Mouse (Mus musculus) urinary bladder, postnatal 14 days (tissue): Measurements from ENCODE around the gene Ttc39b.
"Not testable (repeated sequence)": the region's sequence is repeated elsewhere in the genome, so short reads cannot be mapped to it uniquely, and the experiment has no call there.

ENCODE experiments used
- DNase-seq: peaks from one replicate; pipeline ENCODE4 v3.0.0; 2021; ENCODE audit warnings: low spot score

The Ttc39b gene

DNA sequence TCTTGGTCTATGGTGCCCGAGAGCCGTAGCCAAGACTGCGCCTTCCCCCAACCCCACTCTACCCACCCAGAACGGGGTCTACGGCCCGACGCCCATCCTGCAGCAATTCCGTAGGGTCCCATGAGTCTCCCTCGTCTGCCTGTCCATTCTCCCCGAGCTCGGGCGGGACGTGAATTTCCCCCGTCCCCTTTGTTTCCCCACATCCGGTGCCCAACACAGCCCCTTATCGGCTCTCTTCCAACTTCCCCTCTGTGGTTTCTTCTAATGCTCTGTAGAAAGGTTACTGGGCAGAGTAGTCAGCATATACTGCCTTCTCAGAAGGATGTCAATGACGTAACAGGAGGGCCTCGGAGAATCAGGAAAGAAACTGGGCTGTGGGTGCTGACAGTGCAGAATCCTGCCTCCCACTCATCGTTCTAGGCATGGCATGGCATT is 50.4 kb downstream of the Ttc39b start:
- DNase-seq: no peak

- no peak for DNase-seq
Measured at GRCm38 (mm10) chr4:83272917-83273615, 51.0 kb downstream of the Ttc39b start.

DNA sequence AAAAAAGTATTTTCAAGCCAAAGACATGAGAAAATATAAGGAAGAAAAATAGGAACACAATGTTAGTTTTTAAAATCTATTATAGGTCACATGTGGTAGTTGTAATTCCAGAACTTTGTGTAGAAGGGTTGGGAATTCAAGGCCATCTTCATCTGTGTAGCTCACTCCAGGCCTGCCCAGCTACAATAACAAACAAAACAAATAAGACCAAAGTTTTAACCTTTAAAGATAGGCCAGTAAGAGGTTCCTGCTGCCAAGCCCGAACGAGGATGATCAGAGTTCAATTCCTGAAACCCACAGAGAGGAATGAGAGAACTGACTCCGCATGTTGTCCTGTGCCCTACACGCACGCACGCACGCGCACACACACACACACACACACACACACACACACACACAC is 53.6 kb downstream of the Ttc39b start:
- DNase-seq: no peak

GRCm38 (mm10) chr4:83269614-83270013 is 54.4 kb downstream of the Ttc39b start:
- DNase-seq: no peak

DNA sequence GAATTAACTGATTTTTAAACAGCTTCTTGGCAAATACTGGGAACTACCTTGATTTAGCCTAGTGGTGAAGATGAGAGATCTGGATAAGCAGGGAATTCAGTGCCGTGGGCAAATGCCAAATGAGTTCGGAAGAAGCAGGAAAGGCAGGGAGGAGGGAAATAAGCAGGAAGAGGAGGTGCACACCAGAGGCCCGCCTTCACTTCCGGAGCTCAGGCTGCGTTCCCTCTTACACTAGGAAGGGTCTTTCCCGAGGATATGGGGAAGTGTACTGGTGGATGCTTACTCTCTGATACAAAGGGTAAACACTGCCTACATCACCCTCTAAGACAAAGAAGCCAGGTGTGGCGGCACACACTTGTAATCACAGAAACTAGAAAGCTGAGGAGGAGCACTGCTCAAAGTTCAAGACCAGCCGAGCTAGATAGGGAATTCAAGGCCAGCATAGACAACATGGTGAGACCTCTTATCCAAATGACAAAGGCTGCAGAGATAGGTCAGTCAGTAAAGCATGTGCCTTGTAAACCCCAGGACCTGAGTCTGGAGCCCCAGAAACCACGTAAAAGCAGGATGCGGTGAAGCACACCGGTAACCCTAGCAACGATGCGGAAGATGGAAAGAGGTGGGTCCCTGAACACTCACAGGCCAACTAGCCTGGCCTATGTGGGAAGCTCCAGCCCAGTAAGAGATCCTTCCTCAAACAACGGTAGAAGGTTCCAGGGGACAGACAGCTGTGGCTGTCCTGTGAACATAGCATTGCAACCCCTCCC is 57.9 kb downstream of the Ttc39b start:
- no peak for DNase-seq

DNA sequence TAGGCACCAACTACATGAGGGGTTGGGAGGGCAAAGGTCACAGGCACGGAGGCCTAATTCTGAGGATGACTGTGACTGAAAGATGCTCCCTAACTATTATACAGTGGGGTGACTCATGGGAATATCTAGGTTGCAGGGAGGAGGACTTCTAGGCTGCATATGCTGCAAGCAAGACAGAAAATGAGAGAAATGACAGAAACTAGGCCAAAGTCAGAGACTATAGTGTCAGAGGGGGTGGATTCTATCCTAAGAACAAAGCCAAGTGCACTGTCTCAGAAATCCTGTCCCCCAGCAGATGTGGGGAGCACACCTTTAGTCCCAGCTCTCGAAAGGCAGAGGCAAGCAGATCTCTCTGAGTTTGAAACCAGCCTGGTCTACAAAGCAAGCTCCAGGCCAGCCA is 59.2 kb downstream of the Ttc39b start:
- no peak for DNase-seq

DNA sequence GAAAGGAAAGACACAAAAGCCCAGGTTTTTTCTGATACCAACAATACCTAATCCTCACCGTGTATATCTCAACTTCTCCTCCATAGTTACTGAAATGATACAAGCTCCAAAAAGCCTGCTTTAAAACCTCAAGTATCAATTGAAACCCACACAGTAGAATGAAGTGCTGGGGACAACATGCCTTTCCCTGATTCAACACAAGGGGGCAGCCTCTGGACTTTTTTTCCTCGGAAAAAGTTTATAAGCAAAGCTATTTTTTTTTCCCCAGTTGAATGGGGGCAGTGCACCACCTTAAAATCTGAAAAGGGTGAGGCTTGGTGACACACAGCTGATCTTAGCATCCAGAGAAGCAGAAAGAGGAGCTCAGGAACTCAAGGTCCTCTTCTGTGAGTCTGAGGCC is 62.1 kb downstream of the Ttc39b start:
- DNase-seq: peak; percentile 40

DNA sequence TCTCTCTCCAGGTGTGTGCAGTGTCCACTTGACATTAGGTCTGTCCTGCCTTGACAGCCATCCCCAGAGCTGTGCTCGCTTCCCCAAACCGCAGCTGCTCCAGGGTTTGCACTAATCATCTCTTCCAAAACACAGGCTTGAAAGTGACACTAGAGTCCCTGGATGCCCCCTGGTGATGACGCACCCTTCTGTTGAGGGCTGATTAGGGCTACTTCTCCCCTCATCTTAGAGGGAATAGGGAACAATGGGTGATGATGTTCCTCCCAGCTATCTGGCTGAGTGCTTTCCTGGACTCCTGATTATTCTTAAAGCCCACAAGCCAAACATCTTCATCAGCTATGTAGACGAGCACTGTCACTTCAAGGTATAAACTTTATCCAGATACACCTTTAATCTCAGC is 64.4 kb downstream of the Ttc39b start:
- no peak for DNase-seq

DNA sequence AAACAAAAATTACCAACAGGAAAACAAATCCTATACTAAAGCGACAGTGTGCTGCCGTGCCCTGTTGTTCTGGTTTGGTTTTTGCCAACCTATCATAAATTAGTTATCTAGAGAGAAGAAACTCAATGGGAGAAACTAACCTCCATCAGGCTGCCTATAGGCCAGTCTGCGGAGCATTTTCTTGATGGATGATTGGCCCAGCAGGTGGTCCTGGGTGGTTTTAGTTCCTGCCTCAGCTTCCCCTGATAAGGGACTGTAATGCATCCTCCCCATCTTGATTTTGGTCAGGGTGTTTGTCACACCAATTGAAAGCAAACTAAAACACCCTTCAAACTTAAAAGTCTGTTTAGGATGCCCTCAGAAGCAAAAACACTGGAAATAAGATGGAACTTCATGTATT is 65.8 kb downstream of the Ttc39b start:
- DNase-seq: no peak

DNA sequence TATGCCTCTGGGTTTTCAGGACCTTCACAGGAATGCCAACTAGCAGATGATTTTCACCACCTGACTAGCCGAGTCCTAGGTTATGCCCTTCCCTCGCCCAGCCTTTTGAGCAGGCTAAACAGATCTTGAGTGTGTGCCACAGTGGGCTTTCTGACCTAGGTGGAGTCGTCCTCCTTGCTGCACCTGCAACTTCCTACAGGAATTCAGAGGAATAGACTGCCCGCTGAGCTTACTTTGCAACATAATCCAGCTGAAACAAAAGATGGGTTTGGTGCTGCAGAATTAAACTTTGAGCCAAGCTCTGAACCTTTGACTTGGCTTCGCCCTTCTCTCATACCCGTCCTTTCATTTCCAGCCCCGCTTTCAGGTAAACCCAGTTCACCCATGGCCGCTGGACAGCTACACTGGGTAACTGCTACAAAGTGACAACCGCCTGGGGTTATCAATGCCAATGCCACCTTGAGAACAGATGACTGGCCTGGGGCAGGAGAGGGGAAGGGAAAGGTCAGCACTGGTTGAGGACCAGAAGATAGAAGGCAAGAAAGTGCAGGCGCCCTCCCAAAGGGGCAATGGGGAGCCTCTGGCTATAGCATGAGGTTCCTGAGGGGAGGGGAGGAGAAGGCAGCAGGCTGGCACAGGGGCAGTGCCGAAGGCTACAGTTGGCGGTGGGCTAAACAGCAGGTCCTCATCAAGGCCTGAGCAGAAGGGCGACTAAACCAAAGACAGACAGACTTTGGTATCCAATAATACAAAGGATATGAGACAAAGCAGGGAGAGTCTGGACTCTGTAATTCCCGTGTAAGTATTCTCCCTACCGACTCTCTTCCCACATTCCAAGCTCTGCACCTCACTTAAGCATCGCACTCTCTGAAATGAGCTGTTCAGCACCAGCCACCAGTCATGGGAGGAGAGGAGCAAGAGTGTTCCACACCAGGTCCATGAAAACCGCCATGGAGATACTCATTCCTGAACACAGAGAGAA is 66.5 kb downstream of the Ttc39b start:
- no peak for DNase-seq

DNA sequence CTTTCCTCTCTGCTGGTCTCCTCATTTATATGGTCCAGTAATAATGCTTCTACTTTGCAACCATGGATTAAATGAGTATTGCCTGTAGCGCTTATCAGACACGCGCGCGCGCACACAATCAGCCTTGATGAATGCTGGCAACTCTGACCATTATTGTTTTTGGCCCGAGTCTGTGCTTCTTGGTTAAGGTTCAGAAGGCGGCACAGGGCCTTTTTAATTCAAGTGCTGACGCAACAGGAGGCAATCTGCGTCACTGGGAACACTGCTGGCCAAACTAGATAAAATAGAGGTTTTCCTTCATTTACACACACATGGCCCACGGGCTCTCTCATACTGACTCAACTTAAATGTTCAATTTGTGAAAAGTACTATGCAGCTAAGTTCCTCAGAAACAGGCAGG is 67.3 kb downstream of the Ttc39b start:
- peak; percentile 9 for DNase-seq

GRCm38 (mm10) chr4:83254941-83255340 is 69.1 kb downstream of the Ttc39b start:
- DNase-seq: no peak

DNA sequence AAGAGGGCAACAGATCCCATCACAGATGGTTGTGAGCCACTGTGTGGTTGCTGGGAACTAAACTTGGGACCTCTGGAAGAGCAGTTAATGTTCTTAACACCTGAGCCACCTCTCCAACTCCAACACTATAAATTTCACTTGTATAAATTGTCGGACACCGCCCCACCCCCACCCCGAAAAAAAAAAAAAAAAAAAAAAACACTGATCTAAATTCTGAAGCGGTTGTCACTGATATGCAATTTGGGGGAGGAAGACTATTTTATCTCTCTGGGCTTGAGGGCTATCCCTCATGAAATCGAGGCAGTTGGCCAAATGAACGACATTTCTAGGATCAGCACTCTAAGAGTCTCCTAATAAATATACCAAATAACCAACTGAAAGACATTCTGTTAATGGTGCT is 70.4 kb downstream of the Ttc39b start:
- no peak for DNase-seq

DNA sequence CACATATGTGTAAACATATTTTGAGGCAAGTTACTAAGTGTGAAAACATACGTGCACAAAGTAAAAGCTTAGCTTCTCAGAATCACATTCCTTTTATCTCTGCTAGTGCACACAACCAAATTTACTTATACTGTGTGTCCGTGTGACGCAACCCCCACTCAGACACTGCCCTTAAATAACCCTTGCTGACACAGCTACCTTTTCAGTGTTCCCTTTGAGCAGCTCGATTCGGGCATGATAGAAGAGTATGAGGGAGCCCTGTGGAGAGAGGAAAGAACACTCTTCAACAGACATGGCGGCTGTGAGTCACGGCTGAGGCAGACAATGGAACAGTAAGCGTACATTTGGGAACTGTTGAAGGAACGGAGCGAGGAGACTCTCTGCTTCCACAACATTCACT is 80.3 kb downstream of the Ttc39b start:
- DNase-seq: no peak

DNA sequence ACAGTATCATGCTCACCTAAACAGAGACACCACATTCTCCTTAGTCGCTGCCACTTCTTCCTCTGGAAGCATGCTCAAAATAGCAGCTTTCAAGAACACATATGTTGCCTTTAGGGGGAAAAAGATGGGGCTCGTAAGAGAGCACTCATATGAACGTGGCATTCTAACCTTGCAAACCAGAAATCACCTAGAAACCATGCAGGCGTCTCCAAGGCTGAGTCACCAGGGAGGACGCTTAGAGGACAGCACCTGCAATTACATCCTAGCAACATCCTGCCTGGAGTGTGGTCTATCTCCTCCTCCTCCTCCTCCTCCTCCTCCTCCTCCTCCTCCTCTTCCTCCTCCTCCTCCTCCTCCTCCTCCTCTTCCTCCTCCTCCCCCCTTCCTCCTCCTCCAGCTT is 82.4 kb downstream of the Ttc39b start:
- DNase-seq: no peak

DNA sequence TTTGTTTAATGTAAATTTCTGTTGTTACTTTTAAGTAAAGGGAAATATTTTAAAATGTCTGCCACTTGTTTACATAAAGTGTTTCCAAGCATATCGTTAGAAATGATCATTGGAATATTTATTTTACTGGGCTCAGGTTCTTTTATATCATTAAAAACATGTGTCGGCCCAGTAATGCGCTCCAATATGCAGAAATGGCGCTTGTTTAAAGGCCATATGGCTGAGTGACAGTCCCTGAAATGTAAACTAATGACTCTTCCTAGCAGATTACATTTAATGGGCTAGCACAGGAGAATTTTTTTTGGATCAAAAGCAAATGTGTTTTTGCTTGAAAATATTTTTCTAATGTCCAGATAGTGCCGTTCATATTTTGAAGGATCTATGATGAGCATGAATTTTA is 86.4 kb downstream of the Ttc39b start:
- no peak for DNase-seq

DNA sequence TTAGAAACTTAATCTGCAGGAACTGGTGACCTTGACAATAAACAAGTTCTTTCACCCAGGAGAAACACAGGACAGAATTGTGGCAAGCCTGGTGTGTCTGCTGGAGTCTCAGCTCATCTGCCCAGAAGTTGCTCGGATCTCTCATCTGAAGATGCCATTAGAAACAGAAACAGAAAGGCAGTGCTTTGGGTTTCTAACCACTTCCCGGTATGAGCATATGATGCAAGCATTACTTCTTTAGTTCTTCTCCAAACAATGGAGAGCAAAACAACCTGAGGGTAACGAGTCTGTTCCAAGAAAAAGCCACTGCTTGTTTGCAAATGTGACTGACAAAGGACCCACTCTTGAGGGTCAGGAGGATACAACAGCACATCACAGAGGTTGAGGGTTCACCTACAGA is 88.8 kb downstream of the Ttc39b start:
- not testable (repeated sequence) for DNase-seq

DNA sequence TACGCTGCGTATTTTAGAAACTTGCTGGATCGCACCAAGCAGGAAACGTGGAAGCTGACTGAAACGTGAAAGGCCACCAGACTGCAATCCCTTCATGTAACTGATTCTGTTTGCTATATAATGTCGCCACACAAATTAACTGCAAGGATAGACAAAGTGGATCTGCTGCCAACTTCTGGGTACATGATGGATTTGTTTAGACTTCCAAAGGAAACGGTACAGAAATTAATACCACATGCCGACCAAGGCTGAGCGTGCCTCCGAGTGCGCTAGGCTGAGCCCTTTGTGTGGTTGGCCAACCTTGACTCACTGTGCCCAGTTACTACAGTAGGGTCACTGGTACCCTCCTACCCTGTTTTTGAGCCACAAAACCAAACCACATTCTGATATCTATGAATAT is 89.3 kb downstream of the Ttc39b start:
- DNase-seq: no peak

GRCm38 (mm10) chr4:83234132-83234531 is 89.9 kb downstream of the Ttc39b start:
- no peak for DNase-seq

GRCm38 (mm10) chr4:83233181-83234123 is 90.6 kb downstream of the Ttc39b start:
- DNase-seq: no peak

GRCm38 (mm10) chr4:83232315-83232880 is 91.7 kb downstream of the Ttc39b start:
- no peak for DNase-seq
